Mouse (Mus musculus) erythroblast, embryonic 14.5 days (primary cell): ENCODE measurements around the gene AL732309.1.

Experiments used
- GATA1 ChIP-seq: IDR thresholded peaks from 2 replicates; pipeline ENCODE4 v1.6.1; 2012; ENCODE audit warnings: low read length, inconsistent platforms, mixed read lengths
- TAL1 ChIP-seq: IDR thresholded peaks from 3 replicates; pipeline ENCODE4 v1.6.1; 2012; ENCODE audit warnings: low read length, inconsistent platforms, mixed read lengths

DNA sequence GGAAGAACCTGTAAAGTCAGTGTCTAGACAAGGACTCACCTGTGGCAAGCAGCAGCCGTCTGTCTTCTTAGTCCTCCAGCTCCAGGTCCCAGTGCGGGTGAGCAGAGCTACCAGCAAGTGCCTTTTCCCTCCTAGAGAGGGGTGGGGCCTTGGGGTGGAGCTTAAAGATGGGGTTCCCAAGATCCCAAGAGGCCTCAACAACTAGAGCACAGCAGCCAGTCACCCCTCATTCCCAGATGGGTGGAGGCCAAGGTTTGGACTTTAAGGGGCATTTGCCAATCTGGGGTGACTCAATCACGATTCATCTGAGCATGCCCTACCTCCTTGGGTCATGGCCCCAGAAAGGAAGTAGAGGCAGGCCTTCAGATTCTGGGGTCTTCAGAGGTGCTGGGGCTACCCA is 6.9 kb downstream of the AL732309.1 start:
- TF ChIP-seq GATA1 = no peak
- no peak for TF ChIP-seq TAL1
